Mouse (Mus musculus) yolk sac, embryonic 10.5 days (tissue): ENCODE data around the gene Noc3l.

Experiments
- DNase-seq: peaks from one replicate; pipeline ENCODE4 v3.0.0-alpha.2; 2017; ENCODE audit warnings: low spot score

The Noc3l gene

DNA sequence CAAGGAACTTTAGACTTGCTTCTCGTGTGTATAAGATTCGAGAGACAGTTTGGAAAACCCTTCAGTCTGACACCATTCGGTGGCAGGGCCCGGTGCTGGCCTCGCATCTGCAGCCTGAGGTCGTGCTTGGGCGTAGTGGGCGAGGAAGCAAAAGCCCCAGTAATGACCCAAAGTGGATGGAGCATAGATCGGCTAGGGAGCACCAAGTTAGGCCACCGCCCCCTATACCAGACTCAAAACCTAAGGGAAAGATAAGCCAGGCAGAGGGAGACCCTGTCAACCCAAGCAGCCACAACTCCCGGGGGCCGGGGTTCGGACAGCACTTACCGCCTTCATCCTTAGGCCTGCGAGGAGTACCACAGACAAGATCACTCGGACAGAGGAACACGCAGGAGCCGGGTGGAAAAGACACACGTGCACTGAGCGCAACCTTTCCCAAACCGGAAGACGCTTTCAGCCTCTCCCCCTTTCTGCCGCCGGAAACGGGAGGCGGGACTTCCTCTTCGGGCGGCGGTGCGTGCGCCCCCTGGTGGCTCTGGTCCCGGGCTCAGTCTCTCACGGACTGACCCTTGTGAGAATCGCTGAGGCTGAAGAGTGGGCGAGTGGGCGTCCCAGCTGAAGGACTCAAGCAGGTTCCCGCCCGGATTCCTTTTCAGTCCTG, at the start of gene Noc3l:
Gene Noc3l, minus strand, starts transcription at position 472 of the 661 bp plus-strand sequence.
- DNase-seq, result peak; percentile 90

DNA sequence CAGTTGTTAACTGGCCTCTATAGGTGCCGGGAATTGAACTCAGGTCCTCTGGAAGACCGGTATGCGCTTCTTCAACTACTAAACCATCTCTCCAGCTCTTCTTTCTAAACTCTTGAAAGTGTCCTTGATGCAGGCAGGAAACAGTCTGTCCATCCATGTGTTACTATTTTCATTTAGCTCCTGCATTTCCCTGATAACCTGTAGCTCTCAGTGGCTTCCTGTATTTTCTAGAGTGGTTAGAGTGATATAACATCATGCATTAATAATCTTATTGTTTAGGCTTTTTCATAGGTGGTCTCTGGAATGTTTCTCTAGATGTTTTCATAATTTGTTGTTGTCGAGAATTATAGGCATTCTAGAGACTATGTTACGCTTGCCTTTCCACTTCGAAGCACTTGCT, 43.5 kb upstream of the Noc3l start:
- no peak for DNase-seq

DNA sequence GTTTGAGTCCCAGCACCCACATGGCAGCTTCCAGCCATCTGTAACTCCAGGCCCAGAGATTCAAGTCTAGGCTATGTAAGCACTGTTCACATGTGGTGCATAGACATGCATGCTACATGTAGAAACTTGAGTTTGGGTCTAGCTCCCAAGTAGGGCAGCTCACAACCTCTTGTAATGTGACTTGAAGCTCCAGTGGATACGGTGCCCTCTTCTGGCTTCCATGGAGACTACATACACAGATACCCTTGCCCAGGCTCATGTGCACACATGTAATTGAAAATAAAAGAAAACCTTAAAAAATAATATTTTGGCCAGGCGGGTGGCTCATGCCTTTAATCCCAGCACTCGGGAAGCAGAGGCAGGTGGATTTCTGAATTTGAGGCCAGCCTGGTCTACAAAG, 39.2 kb upstream of the Noc3l start:
- DNase-seq, result no peak

DNA sequence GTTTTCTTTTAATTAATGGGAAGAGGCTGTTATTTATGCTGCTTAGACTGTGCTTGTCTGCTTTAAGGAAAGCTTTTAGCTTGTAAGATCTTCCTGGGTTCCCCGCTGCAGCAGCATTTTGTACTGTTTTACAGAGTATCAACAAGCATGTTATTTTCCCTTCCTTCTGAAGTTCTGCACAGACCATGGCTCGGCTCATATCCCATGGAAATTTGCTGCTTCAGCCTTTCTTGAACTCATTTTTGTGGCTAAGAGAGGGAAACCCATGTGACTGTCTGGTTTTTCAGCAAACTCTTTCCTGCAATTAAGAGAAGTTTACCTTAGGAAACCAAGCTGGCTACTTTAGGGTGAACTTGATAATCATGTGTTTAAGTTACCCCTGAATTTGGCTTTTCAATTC, 27.3 kb upstream of the Noc3l start:
- DNase-seq, result no peak

DNA sequence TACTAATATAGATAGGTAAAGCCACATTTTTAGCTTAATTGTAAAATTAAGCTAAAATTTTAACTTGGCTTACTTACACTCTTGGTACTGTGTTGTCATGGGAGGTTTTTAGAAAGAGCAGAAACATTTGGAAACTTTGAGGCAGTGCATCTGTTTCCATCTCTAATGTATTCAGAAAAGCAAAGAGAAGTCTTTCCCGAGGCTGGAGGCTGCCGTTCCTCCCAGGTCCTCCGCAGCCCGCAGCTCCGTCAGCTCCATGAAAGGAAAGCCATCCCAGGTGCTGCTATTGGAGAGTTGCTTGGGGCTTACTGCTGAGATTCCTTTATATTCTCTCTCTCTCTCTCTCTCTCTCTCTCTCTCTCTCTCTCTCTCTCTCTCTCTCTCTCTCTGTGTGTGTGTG, 25.8 kb upstream of the Noc3l start:
- no peak for DNase-seq

DNA sequence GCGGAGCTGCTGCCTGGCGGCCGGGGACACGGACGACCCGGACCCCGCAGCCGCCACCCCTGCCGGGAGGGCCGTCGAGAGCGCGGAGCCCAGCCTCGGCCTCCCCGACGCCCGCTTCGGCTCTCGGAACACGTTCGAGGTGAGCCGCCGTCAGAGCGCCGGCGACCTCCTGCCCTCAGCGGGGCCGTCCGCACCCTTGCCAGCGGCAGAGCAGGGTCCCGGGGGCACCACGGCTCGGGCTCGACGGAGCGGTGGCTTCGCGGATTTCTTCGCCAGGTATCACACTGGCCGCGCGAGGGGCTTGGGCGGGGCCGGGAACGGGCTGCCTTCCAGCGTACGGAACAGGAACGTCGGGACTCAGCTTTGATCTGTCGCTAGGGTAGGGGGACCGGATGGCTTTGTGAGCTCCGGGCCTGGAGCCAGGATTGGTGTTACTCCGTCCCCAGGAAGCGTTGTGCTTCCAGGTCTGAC, 18.2 kb upstream of the Noc3l start:
- DNase-seq, result peak; percentile 57

DNA sequence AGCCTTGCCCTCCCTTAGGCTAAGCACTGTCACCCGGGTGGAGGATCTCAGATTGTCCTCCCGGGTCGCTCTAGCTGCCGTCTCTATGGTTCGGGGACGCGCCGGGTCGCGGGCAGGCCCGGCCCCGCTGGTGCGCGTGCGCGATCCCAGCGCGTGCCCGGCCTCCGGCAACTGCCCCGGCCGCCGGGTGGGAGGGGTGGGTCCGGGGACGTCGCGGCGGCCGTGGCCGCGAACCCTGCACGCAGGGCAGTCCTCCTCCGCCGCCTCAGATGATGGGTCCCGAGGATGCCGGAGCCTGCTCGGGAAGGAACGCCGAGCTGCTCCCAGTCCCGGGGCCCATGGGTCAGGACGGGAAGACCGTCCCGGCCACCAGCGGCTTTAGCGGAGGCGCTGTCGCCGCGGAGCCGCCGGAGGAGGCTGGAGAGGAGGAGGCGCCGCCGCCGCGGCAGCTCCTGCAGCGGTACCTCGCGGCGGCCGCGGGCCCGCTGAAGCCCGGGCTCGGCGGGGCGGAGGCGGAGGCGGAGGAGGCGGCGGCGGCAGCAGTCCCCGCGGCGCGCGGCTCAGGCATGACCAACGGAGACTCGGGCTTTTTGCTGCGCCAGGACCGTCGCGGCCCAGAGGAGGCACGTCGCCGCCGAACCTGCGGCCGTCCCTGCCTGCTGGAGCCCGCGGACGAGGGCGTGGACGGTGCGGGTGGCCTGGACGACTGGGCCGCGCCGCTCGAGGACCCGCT, 17.6 kb upstream of the Noc3l start, which contains the start of gene Tbc1d12:
Gene Tbc1d12, plus strand, starts transcription at position 142 of the 733 bp plus-strand sequence.
- peak; percentile 90 for DNase-seq

DNA sequence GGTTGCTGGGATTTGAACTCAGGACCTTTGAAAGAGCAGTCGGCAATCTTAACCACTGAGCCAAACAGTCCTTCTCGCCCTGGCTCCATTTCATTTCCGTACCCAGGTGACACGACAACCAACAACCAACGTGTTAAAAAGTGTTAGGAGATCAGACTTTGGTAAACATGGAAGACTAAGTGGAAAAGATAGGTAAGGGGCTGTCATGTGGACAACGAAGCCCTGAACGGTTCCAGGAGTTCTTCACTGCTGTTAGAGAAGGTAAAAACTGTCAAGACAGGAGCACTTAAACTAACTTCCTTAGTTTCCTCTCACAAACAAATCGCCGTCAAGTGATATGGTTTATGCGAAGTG, 17.0 kb upstream of the Noc3l start:
- DNase-seq, result no peak

DNA sequence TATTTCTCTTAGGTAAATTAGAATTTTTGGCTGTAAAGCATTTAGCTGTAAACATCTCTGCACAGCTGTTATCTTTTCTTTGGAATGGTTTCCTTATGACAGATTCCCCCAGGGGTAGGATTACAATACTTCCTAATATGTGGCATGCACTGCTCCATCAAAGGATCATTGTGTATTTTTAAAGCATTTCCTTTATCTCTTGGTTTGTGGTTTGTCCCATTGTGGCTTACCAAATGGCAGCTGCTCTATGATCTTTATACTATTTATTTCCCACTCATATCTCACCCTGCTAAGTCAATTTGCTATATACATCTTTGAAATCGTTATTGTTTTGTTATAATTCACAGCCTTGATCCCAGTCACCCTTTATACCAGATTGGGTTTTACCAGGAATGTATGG, 14.2 kb upstream of the Noc3l start:
- no peak for DNase-seq

DNA sequence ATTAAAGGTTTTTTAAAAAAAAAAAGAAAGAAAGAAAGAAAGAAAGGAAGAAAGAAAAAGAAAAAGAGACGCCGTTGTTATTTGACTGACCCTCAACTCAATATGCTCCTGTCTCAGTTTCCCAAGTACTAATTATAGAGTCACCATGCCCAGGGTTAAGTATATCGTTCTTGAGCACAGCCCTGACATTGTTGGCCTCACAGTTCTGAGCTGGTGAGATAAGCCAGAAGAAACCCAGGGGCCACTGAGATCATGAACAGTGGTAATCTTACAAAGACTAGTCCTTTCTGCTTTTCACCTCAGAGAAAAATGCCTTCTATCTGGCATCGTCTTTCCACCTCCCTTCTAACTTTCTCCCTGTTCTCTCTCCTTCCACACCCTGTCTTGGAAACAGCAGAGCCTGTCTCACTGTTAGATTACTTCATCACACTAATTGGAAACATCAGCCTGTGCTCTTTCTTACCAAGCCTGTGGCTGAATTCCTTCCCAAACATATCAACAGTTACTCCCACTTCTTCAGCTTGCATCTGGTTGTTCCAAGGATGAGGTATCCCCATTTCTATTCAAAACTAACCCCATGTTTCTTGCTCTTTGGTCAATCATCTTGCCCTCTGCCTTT, 1.3 kb upstream of the Noc3l start:
- no peak for DNase-seq

DNA sequence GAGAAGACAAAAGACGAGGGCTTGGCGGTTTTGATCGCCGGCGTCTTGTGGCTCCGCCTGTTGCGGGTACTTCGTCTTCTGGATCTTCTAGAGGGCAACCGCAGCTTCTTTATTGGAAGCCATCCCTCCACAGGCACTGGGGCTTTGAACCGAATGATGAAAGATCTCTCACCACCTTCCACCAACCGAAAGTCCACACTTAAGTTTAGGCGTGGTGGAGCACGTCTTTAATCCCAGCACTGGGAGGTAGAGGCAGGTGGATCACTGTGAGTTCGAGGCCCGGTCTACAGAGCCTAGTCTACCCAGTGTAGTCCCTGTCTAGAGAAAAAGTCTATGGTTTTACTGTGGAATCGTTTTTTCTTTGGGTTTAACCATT, 378 bp upstream of the Noc3l start:
- DNase-seq, result no peak

DNA sequence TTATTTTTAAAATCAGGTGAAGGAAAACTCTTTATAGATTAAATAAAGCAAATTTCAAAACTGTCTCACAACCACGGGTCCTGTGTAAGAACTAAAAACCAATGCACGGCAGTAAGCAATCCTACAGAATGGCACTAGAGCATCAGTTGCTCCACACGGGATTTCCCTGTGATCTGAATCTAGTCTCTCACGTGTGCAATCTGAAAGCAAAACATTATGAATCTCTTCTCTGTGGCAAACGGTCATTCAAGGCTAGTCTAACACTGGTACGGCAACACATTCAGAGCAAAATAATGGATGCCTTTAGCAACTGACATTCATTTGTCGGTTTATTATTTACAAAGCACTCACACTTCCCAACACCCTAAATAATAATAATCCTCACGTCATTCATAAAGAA, 846 bp downstream of the Noc3l start:
- DNase-seq, result no peak

DNA sequence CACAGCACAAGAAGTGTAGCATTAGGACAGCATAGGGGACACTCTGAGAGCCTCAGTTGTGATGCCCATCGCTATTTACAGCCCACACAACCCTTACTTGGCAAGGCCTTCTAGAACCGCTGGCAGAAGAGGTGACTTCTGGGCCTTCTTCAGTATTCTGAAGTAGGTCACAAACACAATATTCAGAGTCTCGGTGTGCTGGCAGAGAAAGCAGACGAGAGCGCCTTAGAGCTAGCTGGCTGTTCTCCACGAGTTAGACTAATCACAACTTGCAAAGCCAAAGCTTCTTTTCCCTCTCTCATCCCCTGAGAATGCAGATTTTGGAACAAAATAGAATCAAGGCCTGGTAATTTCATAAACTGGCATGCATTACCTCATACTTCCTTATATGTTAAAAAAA, 20.2 kb downstream of the Noc3l start:
- DNase-seq, result no peak

DNA sequence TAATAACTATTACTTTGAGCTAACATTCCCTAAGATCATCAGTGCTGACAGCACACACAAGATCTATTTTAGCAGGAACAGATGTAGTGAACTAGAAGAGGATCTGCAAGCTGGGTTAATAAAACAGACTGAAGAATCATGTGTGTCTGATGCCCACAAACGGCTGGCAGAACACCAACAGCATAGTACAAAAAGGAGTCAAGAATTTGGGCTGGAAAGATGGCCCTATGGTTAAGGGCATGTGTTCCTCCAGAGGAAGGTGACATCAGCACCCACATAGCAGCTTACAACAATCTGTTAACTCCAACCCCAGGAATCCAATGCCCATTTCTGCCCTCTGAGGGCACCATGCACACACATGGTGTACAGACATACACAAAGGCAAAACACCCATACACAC, 20.7 kb downstream of the Noc3l start:
- no peak for DNase-seq

DNA sequence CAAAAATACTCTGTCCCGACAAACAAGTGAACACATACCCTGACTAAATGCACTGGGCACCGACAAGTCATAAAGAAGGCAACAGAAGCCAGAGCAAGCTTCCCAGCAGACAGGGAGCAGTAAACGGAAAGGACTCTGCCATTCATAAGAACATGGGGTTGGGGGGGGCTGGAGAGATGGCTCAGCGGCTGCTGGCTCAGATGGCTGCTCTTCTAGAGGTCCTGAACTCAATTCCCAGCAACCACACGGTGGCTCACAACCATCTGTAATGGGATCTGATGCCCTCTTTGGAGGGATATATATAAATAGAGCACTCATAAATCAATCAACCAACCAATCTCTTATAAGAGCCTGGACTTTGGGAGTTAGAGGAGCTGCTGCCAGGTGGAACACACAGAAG, 22.5 kb downstream of the Noc3l start:
- DNase-seq, result no peak

DNA sequence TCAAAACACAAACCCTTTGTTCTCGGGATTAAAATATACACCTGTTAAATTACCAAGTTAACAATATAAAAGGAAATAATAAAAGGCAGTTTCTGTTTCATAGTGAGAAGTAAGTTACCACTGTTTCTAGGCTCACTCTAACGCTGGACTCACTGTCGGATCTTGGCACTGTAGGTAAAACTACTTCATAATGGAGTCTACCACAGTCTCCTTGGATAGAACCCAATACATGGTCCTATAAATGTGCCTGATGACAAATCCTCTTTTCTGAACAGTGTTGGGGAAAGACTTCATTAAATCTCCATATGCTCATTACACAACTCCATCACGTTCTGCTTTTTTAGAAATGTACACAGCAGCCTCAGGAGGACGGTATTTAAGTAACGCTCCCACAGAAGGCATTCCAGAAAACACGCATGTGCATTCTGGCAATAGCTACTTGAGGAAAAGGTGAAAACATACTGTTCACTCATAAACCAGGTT, 25.4 kb downstream of the Noc3l start:
- DNase-seq, result no peak

DNA sequence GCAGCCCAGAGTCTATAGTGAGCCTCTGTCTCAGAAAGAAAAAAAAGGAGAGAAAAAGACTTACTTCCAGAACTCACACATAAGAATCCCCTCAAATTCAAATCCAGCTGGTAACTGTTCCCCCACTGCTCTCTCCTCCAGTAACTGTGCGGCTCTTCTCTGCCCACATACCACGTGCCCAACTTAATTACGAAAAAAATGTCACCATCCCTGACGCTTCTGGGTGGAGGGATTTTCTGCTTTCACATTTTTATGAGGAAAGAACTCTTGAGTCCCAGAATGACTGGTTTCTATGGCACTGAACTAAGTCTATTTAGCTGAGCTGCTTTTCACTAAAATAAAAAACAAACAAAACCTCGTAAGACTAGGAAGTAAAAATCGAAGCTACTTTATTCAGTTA, 31.3 kb downstream of the Noc3l start:
- no peak for DNase-seq

DNA sequence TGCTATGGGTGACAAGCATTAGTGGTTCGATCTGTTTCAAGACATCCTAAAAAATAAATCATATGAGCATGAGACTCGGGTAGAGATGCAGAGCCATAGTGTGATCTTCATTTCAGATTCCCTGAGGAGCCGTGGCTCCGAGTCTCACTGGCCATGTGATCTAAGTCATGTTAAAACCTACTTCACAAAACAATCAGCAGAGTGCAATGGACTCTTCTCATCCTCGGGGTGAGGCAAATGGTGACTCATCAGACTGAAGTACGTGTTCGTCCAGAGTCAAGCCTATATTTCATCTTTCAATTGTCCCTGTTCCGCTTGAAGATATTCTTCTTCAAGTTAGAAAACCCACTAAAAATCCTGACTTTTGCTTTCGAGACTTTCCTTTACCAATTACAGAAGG, 35.5 kb downstream of the Noc3l start:
- no peak for DNase-seq

DNA sequence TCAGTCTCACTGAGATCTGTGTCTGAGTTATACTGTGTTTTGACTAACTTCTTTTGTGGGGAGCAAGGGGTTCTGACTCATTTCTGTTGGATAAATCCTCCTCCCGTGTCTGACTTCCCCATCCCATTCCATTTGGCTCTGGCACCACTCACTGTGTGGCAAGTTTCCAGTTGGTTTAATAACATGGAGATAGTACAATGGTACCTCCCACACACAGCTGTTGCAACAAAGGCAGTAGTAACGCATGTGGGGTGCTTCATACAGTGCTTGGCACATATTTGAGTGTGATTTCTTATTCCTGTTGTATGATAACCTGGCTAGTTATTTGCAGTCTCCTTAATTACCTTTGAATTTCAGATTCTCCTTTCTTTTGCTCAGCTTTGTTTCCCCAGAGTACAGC, 40.2 kb downstream of the Noc3l start:
- DNase-seq, result no peak

DNA sequence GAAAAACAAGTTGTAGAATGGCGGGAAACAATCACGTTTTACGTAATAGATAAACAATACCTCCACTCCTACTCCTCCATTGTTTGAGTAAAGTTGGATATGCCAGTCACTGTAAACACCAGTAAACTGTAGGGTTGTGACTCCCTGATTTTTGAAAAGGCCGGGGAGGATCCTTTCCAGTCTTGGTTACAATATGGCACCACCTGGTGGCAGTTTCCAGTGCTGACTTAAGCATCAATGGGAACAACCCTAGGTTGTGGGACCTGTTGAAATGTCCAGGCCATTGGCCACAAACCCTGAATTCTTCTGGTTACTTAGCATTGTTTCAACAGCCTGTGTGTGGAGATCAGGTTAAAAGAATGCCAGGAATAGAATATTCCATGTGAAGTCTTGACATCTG, 43.5 kb downstream of the Noc3l start:
- no peak for DNase-seq

DNA sequence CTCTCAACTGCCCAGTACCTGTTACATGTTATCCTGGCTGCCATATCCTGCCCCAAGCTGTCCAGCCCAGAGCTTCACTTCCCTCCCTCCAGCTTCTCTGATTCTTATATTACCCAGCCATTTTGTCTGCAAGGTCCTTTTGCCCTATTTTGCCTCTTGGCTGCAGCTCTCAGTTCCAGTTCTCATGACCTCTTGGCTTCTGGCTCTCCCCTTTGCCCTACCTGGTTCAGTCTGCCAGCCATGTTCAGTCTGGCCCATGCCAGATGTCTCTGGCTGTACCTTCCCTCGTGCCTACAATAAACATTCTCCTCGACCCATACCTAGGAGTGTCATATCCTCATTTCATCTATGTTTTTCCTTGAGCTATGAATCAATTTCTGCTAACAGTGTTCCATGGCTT, 52.7 kb downstream of the Noc3l start:
- no peak for DNase-seq

DNA sequence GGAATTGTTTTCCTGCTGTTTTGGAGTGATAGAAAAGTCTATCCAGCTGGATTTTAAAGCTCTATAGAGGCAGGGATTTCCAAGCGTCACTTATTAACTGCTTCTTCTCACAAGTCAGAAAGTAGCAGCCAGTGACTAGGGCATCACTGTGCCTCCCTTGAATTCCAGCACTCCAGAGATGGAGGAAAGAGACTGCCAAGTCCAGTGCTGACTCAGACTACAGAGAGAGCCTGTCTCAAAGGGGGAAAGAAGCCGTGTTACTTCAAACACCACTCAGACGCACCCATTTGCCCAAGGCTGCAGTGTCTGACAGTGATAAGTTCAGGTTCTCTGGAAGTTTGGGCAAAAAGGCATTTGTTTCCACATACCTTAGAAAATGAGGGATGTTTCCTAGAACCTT, 58.6 kb downstream of the Noc3l start:
- DNase-seq, result no peak
